Mouse (Mus musculus) telencephalon, adult 2 months (tissue): ENCODE results near the gene Actn4.
A peak's percentile ranks its signal among the peaks of the same experiment; 100 is the strongest.

Experiments used
- DNase-seq: peaks from one replicate; pipeline ENCODE4 v3.0.0-alpha.2; 2011; ENCODE audit warnings: low read depth, low spot score

The Actn4 gene

DNA sequence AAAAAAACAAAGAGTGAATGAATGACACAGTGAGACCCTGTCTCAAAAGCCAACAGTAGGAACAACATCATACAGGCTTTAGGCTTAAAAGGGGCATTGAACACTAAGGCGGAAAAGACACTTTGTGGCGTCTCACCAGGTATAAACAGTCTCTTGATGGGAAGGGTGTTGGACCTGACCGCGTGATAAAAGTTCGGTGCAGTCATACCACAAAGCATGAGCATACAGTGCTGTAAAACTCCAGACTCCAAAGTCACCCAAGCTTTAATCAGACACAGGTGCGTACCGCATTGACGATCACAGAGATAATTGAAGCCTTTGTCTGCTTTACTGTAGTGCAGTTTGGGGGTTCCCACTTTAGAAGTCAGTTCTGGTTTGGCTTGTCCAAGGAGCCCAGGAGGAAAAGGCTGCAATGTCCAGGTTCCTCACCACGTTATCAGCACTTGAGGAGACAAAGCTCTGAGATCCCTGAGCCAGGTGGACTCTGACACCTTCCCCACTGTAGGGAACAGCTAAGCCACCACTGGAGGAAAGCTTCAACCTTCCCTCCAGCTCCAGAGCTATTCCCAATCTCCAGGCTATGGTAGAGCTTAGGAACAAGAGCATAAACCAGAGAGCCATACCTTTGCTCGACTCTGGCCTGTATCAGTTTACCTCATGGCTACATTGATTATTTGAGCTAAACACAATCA is 11.6 kb downstream of the Actn4 start:
- no peak for DNase-seq

- DNase-seq, result no peak
Observed at GRCm38 (mm10) chr7:28949298-28949697, 12.8 kb downstream of the Actn4 start.

GRCm38 (mm10) chr7:28948746-28949145 is 13.4 kb downstream of the Actn4 start:
- no peak for DNase-seq

- DNase-seq, result no peak
Observed at GRCm38 (mm10) chr7:28946271-28946610, 15.9 kb downstream of the Actn4 start.

DNA sequence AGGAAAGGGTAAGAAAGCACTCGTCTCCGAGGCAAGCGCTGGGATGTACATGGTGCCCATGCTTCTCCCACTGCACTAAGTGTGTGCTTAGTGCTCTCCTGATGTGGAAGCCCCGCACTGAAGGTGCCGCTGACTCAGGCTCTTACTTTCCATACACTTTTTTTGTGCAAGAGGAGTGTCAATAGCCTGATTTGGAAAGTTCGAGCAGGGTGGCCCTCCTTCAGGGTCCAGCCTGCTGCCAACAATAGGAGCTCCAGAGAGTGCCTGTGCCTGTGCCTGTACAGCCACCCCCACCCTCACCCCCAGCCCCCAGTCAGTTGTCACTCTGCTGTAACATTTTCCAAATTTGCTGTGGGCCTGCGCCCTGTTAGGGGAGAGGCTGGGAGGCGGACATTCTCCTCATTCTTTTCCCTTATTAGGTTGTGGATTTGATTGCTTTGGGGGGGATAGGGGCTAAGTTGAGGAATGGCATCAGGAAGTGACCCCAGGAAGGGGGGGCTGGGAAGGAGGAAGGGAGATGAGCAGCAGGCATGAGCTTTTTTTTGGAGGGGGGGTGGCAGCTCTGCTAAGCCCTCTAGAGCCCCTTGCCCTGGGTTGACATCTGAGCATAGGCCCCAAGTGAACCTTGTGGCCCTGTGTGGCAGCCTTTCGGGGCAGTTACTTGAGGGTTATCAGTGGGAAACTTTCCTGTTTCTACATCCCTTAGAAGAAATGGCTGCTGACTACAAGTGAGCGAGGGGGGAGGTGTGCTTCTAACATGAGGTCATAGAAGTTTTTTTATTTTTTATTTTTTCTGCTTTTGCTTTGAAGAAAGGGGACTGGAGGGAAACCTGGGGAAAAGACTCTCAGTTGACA is 16.5 kb downstream of the Actn4 start:
- no peak for DNase-seq

GRCm38 (mm10) chr7:28944756-28945415 is 17.3 kb downstream of the Actn4 start:
- DNase-seq, result no peak

DNA sequence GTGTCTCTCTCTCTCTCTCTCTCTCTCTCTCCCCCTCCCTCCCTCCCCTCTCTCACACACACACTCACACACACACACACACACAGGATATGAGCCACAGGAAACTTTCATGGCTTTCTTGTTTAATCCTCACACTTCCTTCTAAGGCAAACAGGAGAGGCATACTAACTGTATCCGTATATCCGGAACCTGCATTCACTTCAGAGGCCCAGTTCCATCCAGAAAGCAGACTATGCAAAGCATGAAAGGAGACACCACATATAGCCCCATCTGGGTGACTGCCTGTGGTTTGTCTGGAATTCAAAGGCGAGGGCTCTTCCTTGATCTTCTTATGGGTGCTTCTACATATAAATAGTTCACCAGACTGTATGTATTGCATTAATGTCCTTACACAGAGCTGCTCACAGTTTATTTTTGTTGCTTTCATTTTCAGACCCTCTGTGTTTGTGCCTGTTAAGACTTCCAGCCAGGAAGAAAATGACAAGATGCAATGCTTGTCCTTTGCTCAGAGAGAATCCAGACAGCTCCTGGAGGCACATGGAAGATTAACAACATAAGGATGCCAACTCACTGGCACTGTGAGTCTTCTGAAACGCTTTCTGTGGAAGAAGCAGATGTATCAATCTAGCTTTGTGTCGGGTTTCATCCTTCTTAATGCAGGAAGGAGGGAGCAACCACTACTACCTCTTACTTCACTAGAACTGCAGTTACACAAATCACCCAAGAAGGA is 18.5 kb downstream of the Actn4 start:
- DNase-seq, result peak; percentile 61

DNA sequence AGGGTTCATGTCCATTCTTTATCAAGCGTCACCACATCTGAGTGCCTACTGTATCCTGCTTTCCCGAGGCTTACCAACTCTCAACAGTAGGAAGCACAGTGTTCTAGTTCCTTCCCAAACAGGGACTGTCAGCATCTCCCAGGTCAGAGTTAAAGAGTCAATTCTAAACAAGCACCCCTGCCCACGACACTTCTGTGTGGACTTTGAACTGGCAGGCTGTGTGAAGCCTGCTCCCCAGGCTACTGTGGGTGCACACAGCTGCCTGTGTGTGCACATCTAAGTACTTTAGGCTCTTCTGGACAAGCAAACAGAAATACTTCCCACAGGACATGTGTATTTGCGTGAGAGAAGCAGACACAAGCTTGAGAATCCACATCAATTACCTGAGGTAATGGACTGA is 20.6 kb downstream of the Actn4 start:
- DNase-seq, result no peak

GRCm38 (mm10) chr7:28941129-28941528 is 21.0 kb downstream of the Actn4 start:
- no peak for DNase-seq

DNA sequence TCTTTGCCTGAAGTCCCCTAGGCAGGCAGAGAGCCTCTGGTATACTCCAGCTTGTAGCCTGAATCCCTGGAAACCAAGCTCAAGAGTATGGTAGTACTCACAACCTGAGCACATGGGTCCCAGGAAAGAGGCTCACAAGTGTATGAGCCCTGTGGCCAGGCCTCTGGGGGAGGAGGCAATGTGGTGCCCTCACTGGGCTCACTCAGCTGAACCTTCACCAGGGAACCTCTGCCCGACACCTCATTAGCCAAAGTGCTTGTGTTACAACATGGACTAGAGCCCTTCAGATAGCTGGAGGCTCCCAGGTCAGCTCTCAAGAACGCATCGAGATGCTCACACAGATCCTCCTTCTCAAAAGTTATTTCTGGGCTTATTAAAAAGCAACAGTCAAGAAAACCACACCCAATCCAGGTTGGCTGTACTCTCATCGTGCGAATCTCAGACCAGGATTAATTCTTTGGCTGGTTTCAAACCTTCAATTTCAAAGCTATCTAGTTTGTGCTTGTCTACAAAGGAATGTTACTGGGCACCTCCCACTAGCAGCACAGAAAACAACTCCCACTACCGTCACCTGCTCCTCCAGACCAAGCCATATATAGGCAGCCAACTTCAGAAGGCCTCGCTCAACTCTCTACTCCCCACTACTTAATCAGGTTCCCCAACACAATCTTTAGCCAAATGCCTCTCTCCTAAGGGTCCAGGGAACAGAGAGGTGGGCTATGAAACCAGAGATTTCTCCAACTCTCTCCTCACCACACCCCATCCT is 22.5 kb downstream of the Actn4 start:
- DNase-seq, result no peak

- no peak for DNase-seq
Observed at GRCm38 (mm10) chr7:28938654-28939053, 23.5 kb downstream of the Actn4 start.

- no peak for DNase-seq
Observed at GRCm38 (mm10) chr7:28936787-28937186, 25.4 kb downstream of the Actn4 start.

DNA sequence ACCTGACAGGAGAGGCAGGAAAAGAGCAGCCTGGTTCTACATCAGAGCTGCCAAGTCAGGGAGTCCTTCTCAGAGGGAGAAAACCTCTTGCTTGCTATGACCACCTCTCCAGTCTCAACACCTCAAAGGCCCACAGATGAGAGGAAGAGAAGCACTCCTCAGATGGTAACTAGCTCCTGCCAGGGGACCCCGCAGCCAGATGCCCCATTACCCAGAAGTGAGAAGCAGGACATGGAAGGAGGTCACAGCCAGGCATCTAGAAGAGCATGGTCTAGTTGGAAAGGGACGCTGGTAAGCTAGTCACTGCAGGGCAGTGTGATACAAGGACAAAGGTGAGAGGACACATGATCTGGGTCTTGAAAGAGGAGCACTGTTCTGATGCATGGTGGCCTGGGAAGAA is 28.3 kb downstream of the Actn4 start:
- no peak for DNase-seq

- no peak for DNase-seq
Observed at GRCm38 (mm10) chr7:28932421-28933041, 29.6 kb downstream of the Actn4 start.

- DNase-seq, result no peak
Observed at GRCm38 (mm10) chr7:28931695-28932039, 30.5 kb downstream of the Actn4 start.

GRCm38 (mm10) chr7:28931032-28931694 is 31.0 kb downstream of the Actn4 start:
- DNase-seq, result no peak

DNA sequence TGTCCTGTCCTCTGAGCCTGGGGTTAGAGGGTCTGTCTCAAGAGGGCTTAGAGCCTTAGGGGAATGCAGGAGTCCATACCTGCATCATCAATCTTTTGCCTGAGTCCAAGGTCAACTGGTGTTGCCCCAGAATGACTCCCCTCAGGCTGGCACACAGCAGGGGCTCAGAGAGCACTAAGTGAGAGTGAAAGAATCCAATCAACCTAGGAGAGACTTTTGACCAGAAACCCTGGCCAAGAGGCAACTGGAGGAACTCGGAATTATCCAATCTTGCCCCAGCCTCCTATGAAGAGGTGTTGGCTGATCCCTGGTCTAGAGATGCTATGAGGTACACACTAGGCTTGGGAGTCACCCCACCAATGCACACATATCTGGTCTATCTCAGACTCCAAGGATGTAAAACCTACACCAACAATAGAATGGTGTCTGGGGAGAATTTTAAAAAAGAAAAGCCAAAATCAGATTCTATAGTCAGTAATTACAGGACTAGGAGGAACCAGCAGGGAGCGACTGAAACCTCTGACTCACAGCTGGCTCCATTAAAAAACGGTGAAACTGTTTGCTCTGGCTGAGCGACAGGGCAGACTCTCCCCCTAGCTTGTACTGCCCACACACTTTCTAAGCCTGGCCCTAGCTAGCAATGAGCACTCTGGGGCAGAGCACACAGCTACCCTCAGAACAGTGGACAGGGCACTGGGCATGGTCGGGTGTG is 31.7 kb downstream of the Actn4 start:
- no peak for DNase-seq

DNA sequence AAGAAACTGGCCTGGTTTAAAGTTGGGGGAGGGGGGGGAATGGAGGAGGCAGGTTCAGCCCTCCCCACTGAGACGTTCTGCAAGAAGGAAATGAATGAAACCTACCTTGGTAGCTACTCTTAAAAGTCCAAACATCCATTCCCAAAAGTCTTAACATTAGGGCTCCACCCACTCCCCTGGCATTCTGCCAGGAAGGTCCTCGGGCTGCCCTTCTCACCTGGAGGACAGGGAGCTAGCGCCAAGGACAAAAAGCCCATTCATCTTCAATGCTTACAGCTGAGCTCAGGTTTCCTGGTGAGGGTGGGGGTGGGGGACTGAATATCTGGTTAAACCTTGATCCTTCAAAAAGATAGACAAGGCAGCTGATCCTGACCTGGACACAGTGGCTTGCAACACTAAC is 32.8 kb downstream of the Actn4 start:
- no peak for DNase-seq

- DNase-seq, result no peak
Observed at GRCm38 (mm10) chr7:28926172-28926571, 36.0 kb downstream of the Actn4 start.

DNA sequence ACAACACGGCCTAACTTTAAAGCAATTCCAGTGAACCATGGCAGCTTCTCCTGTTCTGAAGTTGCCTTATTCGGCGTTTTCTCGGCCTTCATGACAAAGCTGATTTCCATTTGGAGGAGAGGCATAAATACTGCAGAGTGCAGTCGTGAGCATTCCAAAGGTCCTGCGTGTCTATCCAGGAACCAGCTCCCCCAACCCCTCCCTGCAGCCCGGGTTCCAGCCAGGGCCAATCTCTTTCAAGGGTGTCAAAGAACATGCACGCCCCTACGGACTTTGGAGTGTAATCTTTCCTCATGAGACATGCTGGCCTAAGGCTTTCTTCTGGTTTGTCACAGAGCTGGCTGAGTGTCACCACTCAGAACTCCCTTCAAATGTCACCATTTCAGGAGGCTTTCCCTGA is 36.8 kb downstream of the Actn4 start:
- DNase-seq, result no peak
